Mouse (Mus musculus) hindbrain, postnatal 0 days (tissue): ENCODE results near the gene Hjurp. TPM values are rescaled to one million over a fixed set of nuclear protein-coding genes. Genes with fewer than 3 reads are reported as not detected.

Experiments used
- ATAC-seq: fragments of 200-750 bp; cut with Nextera tagmentation; 2 replicates; pipeline ENCODE4 v1.8.0; 2017; ENCODE audit warnings: mild to moderate bottlenecking, moderate TSS enrichment, moderate library complexity
- DNase-seq: peaks from one replicate; pipeline ENCODE4 v3.0.0-alpha.2; 2015; ENCODE audit warnings: low spot score
- H3K27ac ChIP-seq: fragments of 300-500 bp; sonication (generic); 2 replicates; pipeline ENCODE4 v1.5.1; 2014; ENCODE audit warnings: mild to moderate bottlenecking
- H3K27me3 ChIP-seq: fragments of 300-500 bp; sonication (generic); 2 replicates; pipeline ENCODE4 v1.6.1; 2014; ENCODE audit warnings: low read length, mixed read lengths; ENCODE audit not compliant: insufficient read depth
- H3K36me3 ChIP-seq: fragments of 300-500 bp; sonication (generic); 2 replicates; pipeline ENCODE4 v1.6.1; 2014; ENCODE audit warnings: low read length, mixed read lengths; ENCODE audit not compliant: insufficient read depth
- H3K4me1 ChIP-seq: fragments of 300-500 bp; sonication (generic); 2 replicates; pipeline ENCODE4 v1.6.1; 2014; ENCODE audit warnings: antibody characterized with exemption, low read length, mixed read lengths; ENCODE audit not compliant: insufficient read depth
- H3K4me2 ChIP-seq: fragments of 300-500 bp; sonication (generic); 2 replicates; pipeline ENCODE4 v1.6.1; 2014; ENCODE audit warnings: low read depth, mild to moderate bottlenecking, low read length, moderate library complexity, mixed read lengths
- H3K4me3 ChIP-seq: fragments of 300-500 bp; sonication (generic); 2 replicates; pipeline ENCODE4 v1.5.1; 2014; ENCODE audit warnings: low read length
- H3K9ac ChIP-seq: fragments of 300-500 bp; sonication (generic); replicated peaks from 2 replicates; pipeline ENCODE4 v1.6.1; 2014; ENCODE audit warnings: mild to moderate bottlenecking, low read length, moderate library complexity, mixed read lengths
- H3K9me3 ChIP-seq: fragments of 300-500 bp; sonication (generic); 2 replicates; pipeline ENCODE4 v1.6.1; 2016; ENCODE audit warnings: low read length, mixed read lengths
- CTCF ChIP-seq: IDR thresholded peaks from 2 replicates; pipeline ENCODE4 v1.5.1; 2016; ENCODE audit warnings: antibody characterized with exemption, control low read depth, low read depth
- WGBS: fragments of 180-500 bp; shearing (Covaris S2); extraction: QIAGEN DNeasy Blood & Tissue Kit; methylation state at CpG from one replicate; pipeline ENCODE4 v1.1.7; 2014; 5-methylcytosine and 5-hydroxymethylcytosine counted together
- polyA plus RNA-seq: library from polyadenylated mRNA; unstranded; fragments of >200 nt; fragmentation: Nextera tagmentation; extraction: Ambion mirVana; gene quantifications from 2 replicates; pipeline ENCODE4 v1.2.1, GENCODE M21; 2015
- total RNA-seq: library from RNA; depleted of rRNA; stranded (reverse); fragments of >200 nt; gene quantifications from 2 replicates; pipeline ENCODE4 v1.2.3, GENCODE M21; 2014

Gene Hjurp
- total and polyA plus RNA-seq, 2 experiments from 2014 or later: 47.2 to 86.3 TPM

GRCm38 (mm10) chr1:88289917-88290316, 12.5 kb upstream of the Hjurp start:
- H3K9me3 ChIP-seq: peaks cover 55% of the 10 kb centered on the region
- H3K9ac ChIP-seq: no peak overlapping the region
- TF ChIP-seq CTCF: peak; percentile 75
- ATAC-seq: no peak
- no peaks in the 10 kb centered on the region for H3K4me1 ChIP-seq
- H3K27me3 ChIP-seq: no peaks in the 10 kb centered on the region
- DNase-seq: peak; percentile 73
- 43% methylated on average over 4 of the region's 4 CpGs for WGBS
- no peak overlapping the region for H3K27ac ChIP-seq
- no peak overlapping the region for H3K4me2 ChIP-seq
- no peaks in the 10 kb centered on the region for H3K36me3 ChIP-seq
- H3K4me3 ChIP-seq: no peak overlapping the region

- H3K4me3 ChIP-seq: no peak overlapping the region
- no peak overlapping the region for H3K27ac ChIP-seq
- no peaks in the 10 kb centered on the region for H3K4me1 ChIP-seq
- WGBS: 51% methylated on average over 2 of the region's 2 CpGs
- no peak for TF ChIP-seq CTCF
- no peak overlapping the region for H3K9ac ChIP-seq
- H3K36me3 ChIP-seq: no peaks in the 10 kb centered on the region
- peaks cover 56% of the 10 kb centered on the region for H3K9me3 ChIP-seq
- ATAC-seq (no peak), DNase-seq (no peak)
- no peak overlapping the region for H3K4me2 ChIP-seq
- H3K27me3 ChIP-seq: no peaks in the 10 kb centered on the region
These were observed 11.7 kb upstream of the Hjurp start for GRCm38 (mm10) chr1:88289152-88289551.

DNA sequence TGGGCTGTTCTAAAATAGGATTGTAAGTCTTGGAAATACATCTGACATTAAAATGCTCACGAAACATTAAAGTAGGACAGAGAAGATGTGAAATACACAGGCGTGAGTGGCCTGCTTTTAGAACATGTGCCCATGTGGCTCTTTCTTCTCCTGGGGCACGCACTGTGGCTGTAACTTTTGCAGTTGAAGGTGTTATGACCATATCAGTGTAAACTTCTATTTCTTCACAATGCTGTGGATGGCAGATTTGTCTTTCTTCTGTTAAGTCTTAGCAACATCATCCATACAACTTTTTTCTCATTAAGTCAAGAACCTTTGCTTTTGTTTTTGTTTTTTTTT, 11.3 kb upstream of the Hjurp start:
- Histone ChIP-seq H3K4me3 (no peak overlapping the region), H3K36me3 (no peaks in the 10 kb centered on the region), H3K27me3 (no peaks in the 10 kb centered on the region), H3K4me2 (no peak overlapping the region), H3K9me3 (peaks cover 60% of the 10 kb centered on the region), H3K9ac (no peak overlapping the region), H3K27ac (no peak overlapping the region), H3K4me1 (no peaks in the 10 kb centered on the region)
- 73% methylated on average over 3 of the region's 3 CpGs for WGBS
- DNase-seq (no peak), ATAC-seq (no peak)
- no peak for TF ChIP-seq CTCF

DNA sequence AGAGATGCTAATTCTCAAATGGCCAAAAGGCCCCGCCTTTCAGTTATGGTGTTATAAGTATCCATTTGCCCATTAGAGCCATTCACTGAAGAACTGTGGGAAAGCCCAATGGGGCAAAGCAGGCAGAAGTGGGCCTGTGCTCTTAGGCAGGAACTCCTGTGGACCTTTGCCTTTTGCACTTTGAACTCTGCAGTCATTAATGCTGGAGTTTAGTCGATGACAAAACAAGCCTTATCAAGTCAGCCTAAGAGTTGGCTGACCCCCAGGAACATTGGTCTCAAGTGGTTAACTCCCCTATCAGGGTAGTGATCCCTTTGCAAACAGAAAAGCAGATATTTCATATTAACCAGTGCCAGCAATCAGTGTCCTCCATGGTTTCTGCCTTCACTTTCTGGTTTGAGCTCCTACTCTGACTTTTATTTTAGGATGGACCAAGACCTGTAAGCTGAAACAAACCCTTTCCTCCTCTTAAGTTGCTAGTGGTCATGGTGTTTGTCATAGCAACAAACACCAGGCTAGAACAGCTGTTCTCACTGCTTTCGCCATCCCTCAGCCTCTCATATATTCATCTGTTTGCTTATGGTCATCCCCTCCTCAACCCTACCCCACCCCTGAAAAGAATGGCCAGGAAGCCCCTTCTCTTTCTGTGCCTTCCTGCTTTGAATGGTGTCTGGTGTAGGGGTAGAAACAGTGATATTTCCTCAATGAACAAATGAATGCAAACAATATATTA, 10.8 kb upstream of the Hjurp start:
- Histone ChIP-seq H3K4me1 (no peaks in the 10 kb centered on the region), H3K27ac (no peak overlapping the region), H3K36me3 (no peaks in the 10 kb centered on the region), H3K4me2 (no peak overlapping the region), H3K27me3 (no peaks in the 10 kb centered on the region), H3K4me3 (no peak overlapping the region), H3K9ac (no peak overlapping the region), H3K9me3 (peaks cover 65% of the 10 kb centered on the region)
- ATAC-seq: no peak
- 42% methylated on average over 3 of the region's 3 CpGs for WGBS
- TF ChIP-seq CTCF: no peak
- no peak for DNase-seq

GRCm38 (mm10) chr1:88287697-88287980, 10.2 kb upstream of the Hjurp start:
- 40% methylated on average over 5 of the region's 5 CpGs for WGBS
- peak; percentile 90 for TF ChIP-seq CTCF
- Histone ChIP-seq H3K4me3 (no peak overlapping the region), H3K27ac (no peak overlapping the region), H3K4me1 (no peaks in the 10 kb centered on the region), H3K4me2 (no peak overlapping the region), H3K27me3 (no peaks in the 10 kb centered on the region), H3K36me3 (no peaks in the 10 kb centered on the region), H3K9ac (no peak overlapping the region), H3K9me3 (peaks cover 71% of the 10 kb centered on the region)
- DNase-seq: peak; percentile 80
- ATAC-seq: no peak

DNA sequence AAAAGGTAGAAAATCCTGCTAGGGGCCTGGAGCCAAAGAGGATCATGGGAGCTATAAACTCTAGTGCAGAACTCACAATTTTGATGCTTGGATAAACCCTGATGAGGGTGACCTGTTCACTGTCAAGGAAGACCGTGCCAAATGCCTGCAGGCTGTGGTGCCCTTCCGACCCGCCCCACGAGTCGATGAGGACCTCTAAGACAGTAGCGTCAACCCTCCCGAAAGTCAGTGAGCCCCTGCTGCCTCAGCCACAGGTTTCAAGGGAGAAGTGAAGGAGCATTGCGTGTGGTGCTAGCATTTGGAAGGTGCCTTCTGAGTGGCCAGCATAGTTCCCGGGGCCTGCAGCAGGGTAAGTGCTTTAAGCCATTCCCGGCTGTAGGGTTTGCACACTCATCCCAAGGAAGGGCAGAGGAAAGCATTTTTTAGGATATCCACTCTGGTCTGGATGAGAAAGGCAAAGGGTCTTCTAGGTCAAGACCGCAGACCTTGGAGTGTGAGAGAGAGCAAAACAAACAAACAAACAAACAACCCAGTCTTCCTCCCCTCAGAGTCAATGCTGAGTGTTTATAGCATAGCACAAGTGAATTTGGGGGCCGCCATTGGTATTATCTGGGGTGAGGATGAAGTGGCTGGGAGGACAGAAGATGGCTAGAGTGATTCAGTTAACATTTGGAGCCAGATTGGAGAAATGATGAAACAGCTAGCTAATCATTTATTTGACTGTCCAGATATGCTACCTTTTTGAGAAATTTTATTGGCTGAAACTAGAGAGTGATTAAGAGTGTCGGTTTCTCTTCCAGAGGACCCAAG, 9.7 kb upstream of the Hjurp start:
- DNase-seq (no peak), ATAC-seq (no peak)
- H3K4me2 ChIP-seq: no peak overlapping the region
- no peaks in the 10 kb centered on the region for H3K36me3 ChIP-seq
- H3K27ac ChIP-seq: no peak overlapping the region
- H3K4me1 ChIP-seq: no peaks in the 10 kb centered on the region
- H3K9me3 ChIP-seq: peaks cover 71% of the 10 kb centered on the region
- no peak for TF ChIP-seq CTCF
- no peak overlapping the region for H3K9ac ChIP-seq
- no peak overlapping the region for H3K4me3 ChIP-seq
- no peaks in the 10 kb centered on the region for H3K27me3 ChIP-seq
- 75% methylated on average over 13 of the region's 13 CpGs for WGBS

GRCm38 (mm10) chr1:88286136-88286845, 8.9 kb upstream of the Hjurp start:
- no peak overlapping the region for H3K27ac ChIP-seq
- H3K36me3 ChIP-seq: no peaks in the 10 kb centered on the region
- peaks cover 63% of the 10 kb centered on the region for H3K9me3 ChIP-seq
- DNase-seq (no peak), ATAC-seq (no peak)
- no peaks in the 10 kb centered on the region for H3K27me3 ChIP-seq
- no peaks in the 10 kb centered on the region for H3K4me1 ChIP-seq
- H3K4me3 ChIP-seq: no peak overlapping the region
- WGBS: 82% methylated on average over 15 of the region's 15 CpGs
- no peak overlapping the region for H3K9ac ChIP-seq
- no peak for TF ChIP-seq CTCF
- no peak overlapping the region for H3K4me2 ChIP-seq
